Mouse (Mus musculus) adrenal gland, adult 8-10 months (tissue): Measurements from ENCODE around the gene D1Pas1. TPM values are rescaled to one million over a fixed set of nuclear protein-coding genes. Genes with fewer than 3 reads are reported as not detected.
A peak's percentile ranks its signal among the peaks of the same experiment; 100 is the strongest.

Experiments used
- DNase-seq: peaks from one replicate; pipeline ENCODE4 v3.0.0; 2022
- total RNA-seq, 4 experiments: library from RNA; stranded (reverse); gene quantifications; 2 replicates each; pipeline ENCODE4 v1.2.4; 2022

Gene D1Pas1
- total RNA-seq, 4 experiments from 2014 or later: not detected

- no peak for DNase-seq
These were observed 21.1 kb downstream of the D1Pas1 start for GRCm38 (mm10) chr1:186988281-186988682.

- DNase-seq: no peak
These were observed 21.6 kb downstream of the D1Pas1 start for GRCm38 (mm10) chr1:186988822-186989221.

GRCm38 (mm10) chr1:186991473-186991872 is 24.3 kb downstream of the D1Pas1 start:
- DNase-seq: no peak

- no peak for DNase-seq
These were observed 24.9 kb downstream of the D1Pas1 start for GRCm38 (mm10) chr1:186992113-186992512.

- DNase-seq: no peak
These were observed 30.5 kb downstream of the D1Pas1 start for GRCm38 (mm10) chr1:186997596-186998304.

- no peak for DNase-seq
These were observed 36.2 kb downstream of the D1Pas1 start for GRCm38 (mm10) chr1:187003441-187003861.

GRCm38 (mm10) chr1:187004306-187004705 is 37.1 kb downstream of the D1Pas1 start:
- no peak for DNase-seq

- DNase-seq: no peak
These were observed 39.2 kb downstream of the D1Pas1 start for GRCm38 (mm10) chr1:187006227-187006925.

GRCm38 (mm10) chr1:187008236-187008635 is 41.0 kb downstream of the D1Pas1 start:
- DNase-seq: no peak

- DNase-seq: no peak
These were observed 42.9 kb downstream of the D1Pas1 start for GRCm38 (mm10) chr1:187010071-187010470.

GRCm38 (mm10) chr1:187011601-187012000 is 44.4 kb downstream of the D1Pas1 start:
- DNase-seq: no peak

- DNase-seq: no peak
These were observed 46.9 kb downstream of the D1Pas1 start for GRCm38 (mm10) chr1:187014141-187014540.

GRCm38 (mm10) chr1:187015673-187016072 is 48.5 kb downstream of the D1Pas1 start:
- no peak for DNase-seq

- no peak for DNase-seq
These were observed 48.9 kb downstream of the D1Pas1 start for GRCm38 (mm10) chr1:187016116-187016515.

GRCm38 (mm10) chr1:187020011-187020410 is 52.8 kb downstream of the D1Pas1 start:
- DNase-seq: peak; percentile 66

Other genes with a start within 250 kb of the D1Pas1 start
- gene Rrp15, start 218.1 kb upstream of the D1Pas1 start, total RNA-seq: 10 to 100 TPM; 21.8 to 26.4 (median 23.7) TPM
- 1 to 10 TPM in 2 of 4 experiments, under 1 TPM in 2; 0.31 to 1.3 (median 0.89) TPM for gene Spata17, start 248.0 kb downstream of the D1Pas1 start, total RNA-seq
- gene Gpatch2, start 248.1 kb downstream of the D1Pas1 start, total RNA-seq: 10 to 100 TPM; 23.3 to 35.0 (median 28.7) TPM